Mouse (Mus musculus) right cerebral cortex, postnatal 4 days (tissue): Measurements from ENCODE around the gene Med7.
"Not testable (repeated sequence)": the region's sequence is repeated elsewhere in the genome, so short reads cannot be mapped to it uniquely, and the experiment has no call there.

Experiments
- DNase-seq: peaks from one replicate; pipeline ENCODE4 v3.0.0-alpha.2; 2022

Gene Med7

GRCm38 (mm10) chr11:46436760-46437458 lies at the start of gene Med7:
Med7 (plus strand) TSS chr11:46436925.
- DNase-seq: peak; percentile 86

GRCm38 (mm10) chr11:46387061-46387460 lies 49.7 kb upstream of the Med7 start:
- no peak for DNase-seq

GRCm38 (mm10) chr11:46388438-46388837 lies 48.3 kb upstream of the Med7 start:
- DNase-seq: no peak

DNA sequence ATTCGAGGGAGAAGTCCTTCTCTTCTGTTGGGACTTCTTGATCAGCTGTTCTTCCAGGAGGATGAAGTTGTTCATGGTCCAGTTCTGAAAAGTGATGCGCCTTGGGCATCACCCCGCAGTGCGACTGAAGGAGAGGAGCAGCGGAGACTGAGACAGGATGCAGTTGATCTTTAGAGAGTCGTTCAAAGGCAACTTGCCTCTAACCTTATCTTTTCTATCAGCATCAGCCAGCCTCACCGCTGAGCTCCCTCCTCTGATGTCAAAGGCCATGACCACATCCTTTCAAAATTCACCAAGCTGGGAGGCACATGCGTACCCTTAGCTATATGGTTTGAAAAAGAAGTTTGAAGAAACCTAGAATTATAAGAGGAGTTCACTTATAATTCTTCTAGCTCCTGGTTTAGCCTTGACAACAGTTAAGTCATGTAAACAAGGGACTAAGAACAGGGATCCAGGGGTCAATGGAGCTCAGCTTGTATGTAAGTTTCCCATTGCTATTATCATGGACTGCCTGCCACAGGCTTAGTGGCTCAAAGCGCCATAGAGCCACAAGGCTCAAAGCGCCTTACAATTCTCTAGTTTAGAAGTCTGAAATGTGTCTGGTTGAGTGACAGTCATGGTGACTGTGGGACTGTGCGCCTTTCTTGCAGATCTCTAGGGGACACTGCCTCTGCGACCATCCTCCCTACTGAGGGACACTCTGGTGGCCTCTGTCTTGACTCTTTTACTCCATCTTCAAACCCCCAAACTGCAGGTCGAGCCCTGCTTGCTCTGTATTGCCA lies 47.2 kb upstream of the Med7 start, which contains the start of gene Itk:
Gene Itk, minus strand, starts transcription at position 180 of the 782 bp plus-strand sequence.
- DNase-seq: no peak

GRCm38 (mm10) chr11:46390621-46391020 lies 46.1 kb upstream of the Med7 start:
- DNase-seq: no peak

GRCm38 (mm10) chr11:46392890-46393289 lies 43.8 kb upstream of the Med7 start:
- no peak for DNase-seq

DNA sequence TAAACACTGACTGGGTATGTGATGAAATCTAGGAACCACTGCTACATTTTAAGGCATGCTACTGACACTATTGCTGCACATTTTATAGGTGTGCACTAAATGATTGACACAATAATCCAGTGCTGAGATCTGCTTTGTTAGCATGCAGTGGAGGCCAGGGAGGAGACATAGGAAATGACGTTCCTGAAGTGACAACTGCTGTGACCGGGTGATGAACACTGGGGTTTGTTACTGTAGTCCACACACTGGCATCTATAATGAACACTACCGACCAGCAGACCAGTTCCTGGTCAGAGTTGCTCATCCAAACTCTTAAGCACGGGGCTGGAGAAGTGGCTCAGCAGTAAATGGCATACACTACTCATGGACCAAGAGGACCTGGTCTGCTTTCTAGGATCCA lies 43.3 kb upstream of the Med7 start:
- DNase-seq: no peak

DNA sequence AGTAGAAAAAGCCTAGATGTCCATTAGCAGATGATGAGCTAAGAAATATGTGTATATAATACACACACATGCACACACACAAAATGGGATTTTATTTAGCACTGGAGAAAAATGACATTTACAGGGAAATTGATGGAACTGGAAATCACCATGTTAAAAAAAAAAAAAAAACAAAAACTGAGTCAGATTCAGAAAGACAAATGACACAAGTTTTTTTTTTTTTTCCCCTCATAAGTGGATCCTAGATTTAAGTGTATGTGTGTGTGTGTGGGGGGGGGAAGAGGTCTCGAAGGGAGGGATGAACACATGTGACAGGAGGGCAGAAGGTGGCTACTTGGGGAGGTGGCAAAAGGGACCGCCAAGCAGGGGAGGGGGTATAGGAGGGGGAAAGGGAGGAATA lies 41.6 kb upstream of the Med7 start:
- DNase-seq: no peak

GRCm38 (mm10) chr11:46395698-46396097 lies 41.0 kb upstream of the Med7 start:
- DNase-seq: no peak

GRCm38 (mm10) chr11:46396167-46396859 lies 40.4 kb upstream of the Med7 start, which contains the start of gene Fam71b:
Fam71b (plus strand) TSS chr11:46396559.
- no peak for DNase-seq

DNA sequence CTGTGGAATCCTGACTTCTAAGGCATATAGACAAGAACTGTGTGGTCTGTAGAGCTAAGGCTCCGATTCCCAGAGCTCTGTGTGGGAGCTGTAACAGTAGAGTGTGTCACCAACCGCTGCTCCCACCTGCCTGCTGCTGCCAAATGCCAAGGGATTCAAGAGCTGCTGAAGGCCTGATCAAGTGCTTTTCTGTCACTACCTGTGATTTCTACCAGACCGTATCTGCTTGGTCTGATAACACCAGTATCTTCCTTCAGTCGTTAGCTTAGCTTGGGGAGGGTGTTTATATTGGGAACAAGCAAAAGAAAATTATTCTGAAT lies 39.9 kb upstream of the Med7 start:
- no peak for DNase-seq

DNA sequence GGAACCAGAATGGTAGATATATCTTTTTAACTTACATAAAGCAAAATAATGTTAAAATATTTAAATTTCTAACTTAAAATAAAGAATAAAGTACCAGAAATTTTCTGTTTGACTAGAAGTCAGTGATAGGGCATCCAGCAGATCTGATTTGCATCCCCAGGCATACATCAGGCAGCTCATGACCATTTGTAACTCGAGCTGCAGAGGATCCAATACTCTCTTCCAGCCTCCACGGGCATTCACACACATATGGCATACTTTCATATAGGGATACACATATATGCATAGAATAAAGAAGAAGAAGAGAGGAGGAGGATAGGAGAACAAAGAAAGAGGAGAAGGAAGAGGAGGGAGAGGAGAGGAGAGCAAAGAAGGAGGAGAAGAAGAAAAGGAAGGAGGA lies 38.8 kb upstream of the Med7 start:
- DNase-seq: no peak

DNA sequence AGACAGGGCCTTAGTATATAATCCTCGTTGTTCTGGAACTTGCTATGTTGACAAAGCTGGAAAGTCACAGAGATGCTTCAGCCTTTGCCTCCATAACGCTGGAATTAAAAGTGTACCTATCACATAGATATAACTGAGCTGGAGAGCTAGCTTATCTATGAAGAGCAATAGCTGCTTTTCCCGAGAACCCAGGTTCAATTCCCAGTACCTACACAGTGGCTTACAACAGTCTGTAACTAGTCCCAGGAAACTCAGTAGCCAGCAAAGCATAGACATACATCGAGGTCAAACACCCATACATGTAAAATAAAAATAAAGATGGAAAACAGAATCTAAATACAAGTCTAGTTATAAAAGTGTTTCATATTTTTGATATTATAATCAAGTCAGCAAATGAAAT lies 38.3 kb upstream of the Med7 start:
- no peak for DNase-seq

- DNase-seq: no peak
These were observed 37.8 kb upstream of the Med7 start for GRCm38 (mm10) chr11:46398933-46399383.

- no peak for DNase-seq
These were observed 35.2 kb upstream of the Med7 start for GRCm38 (mm10) chr11:46401555-46401954.

- no peak for DNase-seq
These were observed 31.7 kb upstream of the Med7 start for GRCm38 (mm10) chr11:46404986-46405385.

DNA sequence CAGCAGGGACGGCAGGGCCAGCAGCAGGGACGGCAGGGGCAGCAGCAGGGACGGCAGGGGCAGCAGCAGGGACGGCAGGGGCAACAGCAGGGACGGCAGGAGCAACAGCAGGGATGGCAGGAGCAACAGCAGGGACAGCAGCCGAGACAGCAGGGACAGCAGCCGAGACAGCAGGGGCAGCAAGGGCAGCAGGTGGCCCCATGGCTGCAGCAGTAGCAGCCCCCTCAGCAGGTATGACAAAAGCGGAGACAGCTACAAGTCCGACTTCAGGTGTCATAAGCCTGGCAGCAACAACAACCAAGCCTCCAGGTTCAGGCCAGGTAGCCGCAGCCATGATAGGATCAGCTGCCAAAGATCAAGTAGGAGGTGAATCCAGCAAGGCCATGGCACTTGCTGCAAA lies 30.0 kb upstream of the Med7 start:
- DNase-seq: no peak

GRCm38 (mm10) chr11:46410018-46410563 lies 26.6 kb upstream of the Med7 start:
- no peak for DNase-seq

DNA sequence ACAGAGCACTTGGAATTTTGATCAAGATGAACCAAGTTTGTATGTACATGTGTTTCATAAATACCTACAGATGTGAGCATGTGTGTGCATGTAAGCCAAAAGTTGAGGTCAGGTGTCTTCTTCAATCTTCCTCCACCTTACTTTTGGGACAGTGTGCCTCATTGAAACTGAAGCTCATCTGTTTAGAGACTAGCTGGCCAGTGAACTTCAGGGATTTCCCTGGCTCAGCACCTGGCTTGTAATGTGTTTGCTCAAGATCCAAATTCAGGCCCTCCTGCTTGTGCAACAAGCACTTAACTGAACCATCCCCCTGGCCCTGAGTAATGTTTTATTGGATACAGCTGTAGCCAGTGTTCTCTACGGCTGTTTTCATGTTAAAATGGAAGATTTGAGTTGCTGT lies 18.3 kb upstream of the Med7 start:
- DNase-seq: no peak

DNA sequence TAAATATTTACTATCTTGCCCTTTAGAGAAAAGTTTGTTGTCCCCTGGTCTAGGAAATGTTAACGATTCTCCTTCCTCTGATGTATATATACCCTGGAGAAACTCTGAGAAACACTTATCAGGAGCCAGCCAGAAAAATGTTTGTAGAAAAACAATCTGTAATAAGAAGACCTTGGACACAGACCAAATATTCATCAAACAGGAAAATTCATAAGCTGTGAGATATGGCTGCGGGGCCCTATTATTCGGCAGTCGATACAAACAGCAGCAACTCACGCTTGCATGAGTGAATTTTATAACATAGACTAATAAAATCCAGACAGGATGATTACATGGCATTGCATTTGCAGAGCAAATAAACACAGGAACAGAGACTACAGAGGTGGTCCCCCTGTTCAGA lies 17.9 kb upstream of the Med7 start:
- DNase-seq: no peak

DNA sequence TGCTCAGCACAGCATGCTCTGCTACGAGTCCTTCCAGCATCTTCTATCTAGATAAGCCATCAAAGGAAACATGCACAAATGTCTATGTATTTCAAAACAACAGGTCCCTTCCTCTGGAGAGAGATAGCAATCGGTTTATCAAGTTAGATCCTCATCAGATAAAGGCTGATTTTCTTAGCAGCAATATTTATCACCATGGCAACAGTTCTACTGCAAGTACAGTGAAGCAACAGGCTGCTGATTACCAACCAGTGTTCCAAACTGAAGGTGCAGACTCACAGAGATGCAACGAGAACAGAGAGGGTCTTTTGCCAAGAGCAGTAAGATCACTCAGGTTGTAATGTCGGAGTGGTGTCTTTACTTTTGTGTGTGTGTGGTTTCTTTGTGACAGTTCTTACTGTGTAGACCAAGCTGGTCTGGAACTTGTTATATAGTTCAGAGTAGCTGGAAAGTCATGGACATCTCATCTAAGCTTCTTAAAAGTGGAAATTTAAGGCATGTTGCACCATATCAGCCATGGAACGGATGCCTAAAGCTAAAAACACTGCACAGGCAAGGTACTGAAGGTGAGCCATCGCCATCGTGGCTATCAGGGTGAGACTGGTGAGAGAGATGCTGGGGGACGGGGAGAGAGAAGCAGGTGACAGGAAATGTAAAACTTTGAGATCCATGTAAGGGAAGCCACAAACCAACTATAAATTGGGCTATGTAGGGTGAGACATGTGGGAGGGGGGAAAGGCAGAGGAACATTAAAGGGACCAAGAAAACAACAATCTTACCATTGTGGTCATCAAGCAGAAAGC lies 15.4 kb upstream of the Med7 start:
- no peak for DNase-seq

- DNase-seq: not testable (repeated sequence)
These were observed 8.6 kb upstream of the Med7 start for GRCm38 (mm10) chr11:46428131-46428530.

- no peak for DNase-seq
These were observed 6.6 kb upstream of the Med7 start for GRCm38 (mm10) chr11:46430123-46430522.
